Mouse (Mus musculus): ENCODE data around the gene Ccdc73. TPM values are rescaled to one million over a fixed set of nuclear protein-coding genes. Genes with fewer than 3 reads are reported as not detected.
"Not testable (repeated sequence)": the region's sequence is repeated elsewhere in the genome, so short reads cannot be mapped to it uniquely, and the experiment has no call there.

Gene Ccdc73
- polyA plus RNA-seq, 1 experiment from 2014 or later: 5.8 TPM

DNA sequence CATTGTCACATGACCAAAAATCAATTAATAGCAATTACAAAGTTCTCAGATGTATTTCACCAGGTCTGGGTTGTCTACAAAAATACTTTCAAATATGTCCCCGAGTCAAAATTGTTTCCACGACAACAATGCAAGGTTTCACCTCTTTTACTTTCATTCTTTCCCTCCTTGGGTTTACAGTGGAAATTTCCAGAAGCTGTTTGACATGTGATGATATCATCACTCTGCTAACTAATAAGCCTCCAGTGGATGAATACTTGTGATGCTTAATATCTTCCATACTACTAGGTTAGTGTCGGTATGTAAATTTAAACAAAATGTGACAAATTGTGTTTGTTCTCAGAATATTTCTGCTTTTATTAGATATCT is 17.6 kb upstream of the Ccdc73 start:
- Histone ChIP-seq H3K4me2 (replicated peaks) (peak overlapping the region; percentile 96), H3K9ac (no peak overlapping the region)
- peak; percentile 26; the same call in 1 of the 2 replicates for ATAC-seq

GRCm38 (mm10) chr2:104851686-104852085 is 15.9 kb upstream of the Ccdc73 start:
- no peaks in the 10 kb centered on the region for H3K9me3 ChIP-seq
- H3K27me3 ChIP-seq (replicated peaks): no peaks in the 10 kb centered on the region
- no peak overlapping the region for H3K4me2 ChIP-seq (replicated peaks)
- H3K36me3 ChIP-seq: no peaks in the 10 kb centered on the region
- H3K9ac ChIP-seq: no peak overlapping the region
- H3K4me3 ChIP-seq (replicated peaks): no peak overlapping the region
- WGBS: 42% methylated on average over 5 of the region's 5 CpGs
- 0 out of 2 replicates have a peak, but pooled peaks cover 2% of the 10 kb centered on the region for H3K4me1 ChIP-seq (replicated peaks)
- no peak overlapping the region for H3K27ac ChIP-seq
- no peak for ATAC-seq

More for the DNA sequence above, 17.6 kb upstream of the Ccdc73 start:
- 46% methylated on average over 3 of the region's 3 CpGs for WGBS
- H3K27me3 ChIP-seq (replicated peaks): no peaks in the 10 kb centered on the region
- peak overlapping the region; percentile 55 for H3K4me3 ChIP-seq (replicated peaks)
- no peaks in the 10 kb centered on the region for H3K9me3 ChIP-seq
- no peak overlapping the region for H3K27ac ChIP-seq
- no peaks in the 10 kb centered on the region for H3K36me3 ChIP-seq
- H3K4me1 ChIP-seq (replicated peaks): 0 out of 2 replicates have a peak, but pooled peaks cover 2% of the 10 kb centered on the region

GRCm38 (mm10) chr2:104852546-104852945 is 15.1 kb upstream of the Ccdc73 start:
- ATAC-seq: no peak
- Histone ChIP-seq H3K9ac (no peak overlapping the region), H3K36me3 (no peaks in the 10 kb centered on the region), H3K27ac (no peak overlapping the region), H3K4me2 (replicated peaks) (no peak overlapping the region), H3K4me1 (replicated peaks) (0 out of 2 replicates have a peak, but pooled peaks cover 2% of the 10 kb centered on the region), H3K27me3 (replicated peaks) (no peaks in the 10 kb centered on the region), H3K9me3 (no peaks in the 10 kb centered on the region), H3K4me3 (replicated peaks) (no peak overlapping the region)
- WGBS: 90% methylated on average over 7 of the region's 7 CpGs

GRCm38 (mm10) chr2:104854836-104855235 is 12.8 kb upstream of the Ccdc73 start:
- Histone ChIP-seq H3K9me3 (no peaks in the 10 kb centered on the region), H3K27me3 (replicated peaks) (no peaks in the 10 kb centered on the region), H3K4me1 (replicated peaks) (0 out of 2 replicates have a peak, but pooled peaks cover 2% of the 10 kb centered on the region), H3K36me3 (no peaks in the 10 kb centered on the region), H3K27ac (no peak overlapping the region), H3K9ac (no peak overlapping the region), H3K4me3 (replicated peaks) (no peak overlapping the region), H3K4me2 (replicated peaks) (no peak overlapping the region)
- ATAC-seq: no peak
- 62% methylated on average over 1 of the region's 1 CpGs for WGBS

DNA sequence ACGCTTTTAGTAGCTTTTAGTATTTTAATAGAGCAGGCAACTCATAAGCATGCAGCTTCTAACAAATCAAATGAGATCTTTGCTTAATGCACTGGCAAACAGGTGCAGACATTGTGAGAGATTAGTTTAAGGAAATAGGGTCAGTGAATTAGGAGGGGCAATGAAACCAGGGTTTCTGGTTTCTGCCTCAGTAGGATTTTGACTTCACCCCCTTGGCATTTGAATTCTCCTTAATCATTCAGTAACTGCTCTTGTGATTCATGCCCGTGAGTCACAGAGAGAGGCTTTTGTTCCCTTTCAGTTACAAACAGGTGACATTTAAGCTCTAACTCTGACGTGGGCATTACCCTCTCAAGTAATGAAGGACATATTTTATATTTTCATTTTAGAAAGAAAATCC is 11.9 kb upstream of the Ccdc73 start:
- Histone ChIP-seq H3K4me1 (replicated peaks) (0 out of 2 replicates have a peak, but pooled peaks cover 2% of the 10 kb centered on the region), H3K27me3 (replicated peaks) (no peaks in the 10 kb centered on the region), H3K4me2 (replicated peaks) (no peak overlapping the region), H3K27ac (no peak overlapping the region), H3K4me3 (replicated peaks) (no peak overlapping the region), H3K36me3 (no peaks in the 10 kb centered on the region), H3K9ac (no peak overlapping the region), H3K9me3 (no peaks in the 10 kb centered on the region)
- no peak for ATAC-seq
- 48% methylated on average over 3 of the region's 3 CpGs for WGBS

DNA sequence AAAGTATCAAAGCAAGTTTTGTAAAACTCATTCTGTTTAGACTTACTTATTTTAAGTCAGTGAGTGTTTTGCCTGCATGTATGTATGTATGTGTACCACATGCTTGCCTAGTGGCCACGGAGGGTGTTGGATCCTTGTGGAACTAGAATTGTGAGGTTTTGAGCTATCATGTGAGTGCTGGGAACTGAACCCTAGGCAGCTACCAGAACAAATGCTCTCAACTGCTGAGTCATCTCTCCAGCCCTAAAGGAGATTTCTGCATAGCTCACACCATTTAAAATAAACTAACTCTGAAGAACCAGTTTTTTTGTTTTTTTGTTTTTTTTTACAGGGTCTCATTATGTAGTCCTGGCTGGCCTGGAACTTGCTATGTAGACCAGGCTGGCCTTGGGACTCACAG is 11.4 kb upstream of the Ccdc73 start:
- 0 out of 2 replicates have a peak, but pooled peaks cover 2% of the 10 kb centered on the region for H3K4me1 ChIP-seq (replicated peaks)
- H3K9me3 ChIP-seq: no peaks in the 10 kb centered on the region
- H3K27me3 ChIP-seq (replicated peaks): no peaks in the 10 kb centered on the region
- no peak overlapping the region for H3K4me3 ChIP-seq (replicated peaks)
- H3K9ac ChIP-seq: no peak overlapping the region
- no peak for ATAC-seq
- H3K4me2 ChIP-seq (replicated peaks): no peak overlapping the region
- no peak overlapping the region for H3K27ac ChIP-seq
- H3K36me3 ChIP-seq: no peaks in the 10 kb centered on the region
- WGBS: 51% methylated on average over 1 of the region's 1 CpGs

- not testable (repeated sequence) for H3K9ac ChIP-seq; ATAC-seq; H3K4me2 ChIP-seq (replicated peaks); H3K27me3 ChIP-seq (replicated peaks); H3K4me3 ChIP-seq (replicated peaks); H3K36me3 ChIP-seq; H3K4me1 ChIP-seq (replicated peaks); H3K27ac ChIP-seq; H3K9me3 ChIP-seq
- WGBS: 81% methylated on average over 3 of the region's 3 CpGs
Measured at GRCm38 (mm10) chr2:104858083-104858482, 9.5 kb upstream of the Ccdc73 start.

DNA sequence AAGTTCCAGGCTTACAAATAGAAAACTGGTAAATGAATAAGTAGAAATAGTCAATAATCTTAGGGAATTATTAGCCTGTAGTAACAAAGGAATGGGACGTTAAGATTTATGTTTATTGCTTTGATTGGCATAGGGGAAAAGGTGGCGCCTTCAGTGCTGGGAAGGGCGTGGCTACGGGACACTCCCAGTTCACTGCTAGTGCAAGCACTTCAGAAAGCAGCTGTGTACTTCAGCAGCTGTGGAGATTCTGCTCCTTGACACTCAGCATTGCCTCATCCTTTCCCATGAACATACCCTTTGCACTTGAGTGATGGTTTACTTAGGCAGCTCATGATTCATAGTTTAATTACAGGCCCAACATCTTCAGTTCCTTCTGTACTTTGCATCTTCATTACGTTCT is 8.5 kb upstream of the Ccdc73 start:
- H3K4me3 ChIP-seq (replicated peaks): no peak overlapping the region
- no peak overlapping the region for H3K9ac ChIP-seq
- no peak overlapping the region for H3K4me2 ChIP-seq (replicated peaks)
- H3K4me1 ChIP-seq (replicated peaks): 0 out of 2 replicates have a peak, but pooled peaks cover 2% of the 10 kb centered on the region
- 38% methylated on average over 5 of the region's 5 CpGs for WGBS
- no peaks in the 10 kb centered on the region for H3K9me3 ChIP-seq
- no peak overlapping the region for H3K27ac ChIP-seq
- no peaks in the 10 kb centered on the region for H3K27me3 ChIP-seq (replicated peaks)
- ATAC-seq: peak; percentile 98
- H3K36me3 ChIP-seq: no peaks in the 10 kb centered on the region

GRCm38 (mm10) chr2:104860426-104860825 is 7.2 kb upstream of the Ccdc73 start:
- WGBS: 74% methylated on average over 10 of the region's 10 CpGs
- Histone ChIP-seq H3K9ac (no peak overlapping the region), H3K4me2 (replicated peaks) (no peak overlapping the region), H3K36me3 (no peaks in the 10 kb centered on the region), H3K27me3 (replicated peaks) (no peaks in the 10 kb centered on the region), H3K27ac (no peak overlapping the region), H3K4me3 (replicated peaks) (no peak overlapping the region), H3K9me3 (no peaks in the 10 kb centered on the region), H3K4me1 (replicated peaks) (0 out of 2 replicates have a peak, but pooled peaks cover 2% of the 10 kb centered on the region)
- no peak for ATAC-seq

GRCm38 (mm10) chr2:104864176-104864860 is 3.3 kb upstream of the Ccdc73 start:
- H3K36me3 ChIP-seq: no peaks in the 10 kb centered on the region
- H3K27ac ChIP-seq: no peak overlapping the region
- H3K4me3 ChIP-seq (replicated peaks): no peak overlapping the region
- WGBS: 76% methylated on average over 4 of the region's 4 CpGs
- ATAC-seq: peak; percentile 55; the same call in 1 of the 2 replicates
- no peaks in the 10 kb centered on the region for H3K27me3 ChIP-seq (replicated peaks)
- no peak overlapping the region for H3K4me2 ChIP-seq (replicated peaks)
- H3K4me1 ChIP-seq (replicated peaks): no peaks in the 10 kb centered on the region
- H3K9ac ChIP-seq: no peak overlapping the region
- no peaks in the 10 kb centered on the region for H3K9me3 ChIP-seq

DNA sequence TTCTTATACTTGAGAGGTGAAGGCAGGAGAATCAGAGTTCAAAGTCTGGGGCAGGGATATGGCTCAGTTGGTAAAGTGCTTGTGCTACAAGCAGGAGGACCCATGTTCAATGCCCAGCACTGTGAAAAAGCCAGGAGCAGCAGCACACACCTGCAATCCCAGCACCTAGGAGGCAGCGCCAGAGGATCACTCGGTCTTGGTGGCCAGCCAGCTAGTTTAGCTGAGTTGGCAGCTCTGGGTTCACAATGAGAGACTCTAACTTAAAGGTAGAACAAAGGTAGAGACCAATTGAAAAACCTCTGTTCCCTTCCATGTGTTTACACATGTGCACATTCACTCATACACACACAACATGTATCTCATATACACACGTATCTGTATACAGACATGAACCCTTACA is 1.5 kb downstream of the Ccdc73 start:
- Histone ChIP-seq H3K4me1 (replicated peaks) (no peaks in the 10 kb centered on the region), H3K27me3 (replicated peaks) (no peaks in the 10 kb centered on the region), H3K36me3 (no peaks in the 10 kb centered on the region), H3K9me3 (no peaks in the 10 kb centered on the region), H3K4me3 (replicated peaks) (no peak overlapping the region), H3K4me2 (replicated peaks) (no peak overlapping the region), H3K27ac (no peak overlapping the region), H3K9ac (no peak overlapping the region)
- 77% methylated on average over 3 of the region's 3 CpGs for WGBS
- no peak for ATAC-seq

- H3K4me1 ChIP-seq (replicated peaks): no peaks in the 10 kb centered on the region
- no peaks in the 10 kb centered on the region for H3K27me3 ChIP-seq (replicated peaks)
- no peak for ATAC-seq
- WGBS: 87% methylated on average over 8 of the region's 8 CpGs
- no peaks in the 10 kb centered on the region for H3K9me3 ChIP-seq
- H3K4me2 ChIP-seq (replicated peaks): no peak overlapping the region
- no peak overlapping the region for H3K9ac ChIP-seq
- no peak overlapping the region for H3K27ac ChIP-seq
- H3K36me3 ChIP-seq: no peaks in the 10 kb centered on the region
- no peak overlapping the region for H3K4me3 ChIP-seq (replicated peaks)
Measured at GRCm38 (mm10) chr2:104878794-104879193, 11.2 kb downstream of the Ccdc73 start.

GRCm38 (mm10) chr2:104886109-104886508 is 18.5 kb downstream of the Ccdc73 start:
- H3K9ac ChIP-seq: no peak overlapping the region
- H3K9me3 ChIP-seq: no peaks in the 10 kb centered on the region
- ATAC-seq: no peak

More at GRCm38 (mm10) chr2:104886109-104886508, 18.5 kb downstream of the Ccdc73 start:
- no peaks in the 10 kb centered on the region for H3K4me1 ChIP-seq (replicated peaks)
- no peak overlapping the region for H3K4me3 ChIP-seq (replicated peaks)
- WGBS: 89% methylated on average over 18 of the region's 18 CpGs
- H3K36me3 ChIP-seq: no peaks in the 10 kb centered on the region
- no peaks in the 10 kb centered on the region for H3K27me3 ChIP-seq (replicated peaks)
- no peak overlapping the region for H3K4me2 ChIP-seq (replicated peaks)
- H3K27ac ChIP-seq: no peak overlapping the region

Data from intestine, embryonic 15.5 days (tissue).